Mouse (Mus musculus) neural tube, embryonic 12.5 days (tissue): ENCODE results near the gene Smim14. TPM values are rescaled to one million over a fixed set of nuclear protein-coding genes. Genes with fewer than 3 reads are reported as not detected.

Source experiments
- ATAC-seq: fragments of 200-750 bp; cut with Nextera tagmentation; 2 replicates; pipeline ENCODE4 v1.8.0; 2017; ENCODE audit warnings: low read depth, mild to moderate bottlenecking, moderate TSS enrichment, moderate library complexity; ENCODE audit not compliant: low FRiP score
- H3K27ac ChIP-seq: fragments of 300-500 bp; sonication (generic); 2 replicates; pipeline ENCODE4 v1.5.1; 2016
- H3K27me3 ChIP-seq: fragments of 300-500 bp; sonication (generic); replicated peaks from 2 replicates; pipeline ENCODE4 v1.6.1; 2016; ENCODE audit warnings: mild to moderate bottlenecking
- H3K36me3 ChIP-seq: fragments of 300-500 bp; sonication (generic); 2 replicates; pipeline ENCODE4 v1.6.1; 2016; ENCODE audit warnings: mild to moderate bottlenecking
- H3K4me1 ChIP-seq: fragments of 300-500 bp; sonication (generic); 2 replicates; pipeline ENCODE4 v1.6.1; 2016
- H3K4me2 ChIP-seq: fragments of 300-500 bp; sonication (generic); replicated peaks from 2 replicates; pipeline ENCODE4 v1.6.1; 2016; ENCODE audit warnings: mild to moderate bottlenecking
- H3K4me3 ChIP-seq: fragments of 300-500 bp; sonication (generic); 2 replicates; pipeline ENCODE4 v1.5.1; 2016
- H3K9ac ChIP-seq: fragments of 300-500 bp; sonication (generic); 2 replicates; pipeline ENCODE4 v1.6.1; 2016; ENCODE audit warnings: mild to moderate bottlenecking
- H3K9me3 ChIP-seq: fragments of 300-500 bp; sonication (generic); 2 replicates; pipeline ENCODE4 v1.6.1; 2016; ENCODE audit warnings: mild to moderate bottlenecking
- WGBS: fragments of 180-500 bp; shearing (Covaris S2); methylation state at CpG from one replicate; pipeline ENCODE4 v1.1.7; 2016; 5-methylcytosine and 5-hydroxymethylcytosine counted together
- polyA plus RNA-seq: library from polyadenylated mRNA; unstranded; fragments of >200 nt; fragmentation: Nextera tagmentation; extraction: Ambion mirVana; gene quantifications from 2 replicates; pipeline ENCODE4 v1.2.1, GENCODE M21; 2016

Gene Smim14
- polyA plus RNA-seq, result 148 and 154 TPM in 2 replicates

GRCm38 (mm10) chr5:65536751-65537419, at the start of gene Smim14, which contains the start of gene Ube2k:
Smim14 (minus strand) TSS chr5:65537184.
Ube2k (plus strand) TSS chr5:65537233.
- H3K4me1 ChIP-seq, result peaks cover 8% of the 10 kb centered on the region
- peak; percentile 95 for ATAC-seq
- H3K4me3 ChIP-seq, result peak within 1 kb of the TSS; percentile 92
- H3K4me2 ChIP-seq, result peak within 1 kb of the TSS; percentile 69
- peak within 1 kb of the TSS; percentile 99 for H3K27ac ChIP-seq
- no peaks in the 10 kb centered on the region for H3K27me3 ChIP-seq
- WGBS, result under 1% methylated on average over 66 of the region's 66 CpGs
- H3K9me3 ChIP-seq, result no peaks in the 10 kb centered on the region
- no peaks in the 10 kb centered on the region for H3K36me3 ChIP-seq
- H3K9ac ChIP-seq, result peak within 1 kb of the TSS; percentile 99

GRCm38 (mm10) chr5:65586291-65586690, 49.3 kb upstream of the Smim14 start:
- peaks cover 18% of the 10 kb centered on the region for H3K36me3 ChIP-seq
- no peak overlapping the region for H3K4me3 ChIP-seq
- no peak overlapping the region for H3K9ac ChIP-seq
- WGBS, result 86% methylated on average over 5 of the region's 5 CpGs
- H3K4me2 ChIP-seq, result no peak overlapping the region
- H3K4me1 ChIP-seq, result no peaks in the 10 kb centered on the region
- H3K27ac ChIP-seq, result no peak overlapping the region
- no peaks in the 10 kb centered on the region for H3K27me3 ChIP-seq
- H3K9me3 ChIP-seq, result no peaks in the 10 kb centered on the region
- no peak for ATAC-seq

GRCm38 (mm10) chr5:65578545-65578944, 41.6 kb upstream of the Smim14 start:
- Histone ChIP-seq H3K27me3 (no peaks in the 10 kb centered on the region), H3K9me3 (no peaks in the 10 kb centered on the region), H3K9ac (no peak overlapping the region), H3K36me3 (peaks cover 13% of the 10 kb centered on the region), H3K4me1 (no peaks in the 10 kb centered on the region), H3K4me2 (no peak overlapping the region), H3K27ac (no peak overlapping the region), H3K4me3 (no peak overlapping the region)
- WGBS, result 91% methylated on average over 3 of the region's 3 CpGs
- no peak for ATAC-seq

- Histone ChIP-seq H3K9me3 (no peaks in the 10 kb centered on the region), H3K4me3 (no peak overlapping the region), H3K4me1 (no peaks in the 10 kb centered on the region), H3K9ac (no peak overlapping the region), H3K4me2 (no peak overlapping the region), H3K27ac (no peak overlapping the region), H3K36me3 (peaks cover 10% of the 10 kb centered on the region), H3K27me3 (no peaks in the 10 kb centered on the region)
- no peak for ATAC-seq
- 80% methylated on average over 2 of the region's 2 CpGs for WGBS
These were observed 38.9 kb upstream of the Smim14 start for GRCm38 (mm10) chr5:65575896-65576295.

- 83% methylated on average over 2 of the region's 2 CpGs for WGBS
- no peaks in the 10 kb centered on the region for H3K27me3 ChIP-seq
These were observed 37.9 kb upstream of the Smim14 start for GRCm38 (mm10) chr5:65574876-65575275.

GRCm38 (mm10) chr5:65565486-65565885, 28.5 kb upstream of the Smim14 start:
- no peaks in the 10 kb centered on the region for H3K9me3 ChIP-seq
- ATAC-seq, result no peak
- H3K4me1 ChIP-seq, result peaks cover 8% of the 10 kb centered on the region
- no peaks in the 10 kb centered on the region for H3K27me3 ChIP-seq
- H3K9ac ChIP-seq, result no peak overlapping the region
- no peak overlapping the region for H3K4me3 ChIP-seq
- no peak overlapping the region for H3K27ac ChIP-seq
- 88% methylated on average over 2 of the region's 2 CpGs for WGBS
- H3K4me2 ChIP-seq, result no peak overlapping the region
- no peaks in the 10 kb centered on the region; the same call in 1 of the 2 replicates for H3K36me3 ChIP-seq

More at GRCm38 (mm10) chr5:65574876-65575275, 37.9 kb upstream of the Smim14 start:
- H3K4me2 ChIP-seq, result no peak overlapping the region
- H3K9me3 ChIP-seq, result no peaks in the 10 kb centered on the region
- H3K27ac ChIP-seq, result no peak overlapping the region
- H3K4me3 ChIP-seq, result no peak overlapping the region
- H3K9ac ChIP-seq, result no peak overlapping the region
- no peaks in the 10 kb centered on the region for H3K4me1 ChIP-seq
- no peak for ATAC-seq
- H3K36me3 ChIP-seq, result peaks cover 10% of the 10 kb centered on the region

- H3K4me3 ChIP-seq, result no peak overlapping the region
- no peaks in the 10 kb centered on the region for H3K27me3 ChIP-seq
- H3K9ac ChIP-seq, result no peak overlapping the region
- WGBS, result 15% methylated on average over 20 of the region's 20 CpGs
- H3K4me1 ChIP-seq, result peaks cover 8% of the 10 kb centered on the region
- H3K36me3 ChIP-seq, result no peaks in the 10 kb centered on the region
- no peaks in the 10 kb centered on the region for H3K9me3 ChIP-seq
- no peak overlapping the region for H3K27ac ChIP-seq
- ATAC-seq, result peak; percentile 61
- H3K4me2 ChIP-seq, result peak overlapping the region; percentile 14
These were observed 24.3 kb upstream of the Smim14 start for GRCm38 (mm10) chr5:65561125-65561893.

GRCm38 (mm10) chr5:65557109-65557508, 20.1 kb upstream of the Smim14 start:
- H3K27ac ChIP-seq, result no peak overlapping the region
- no peak for ATAC-seq
- 0 out of 2 replicates have a peak, but pooled peaks cover 5% of the 10 kb centered on the region for H3K36me3 ChIP-seq
- no peak overlapping the region for H3K4me2 ChIP-seq
- H3K9ac ChIP-seq, result no peak overlapping the region
- no peaks in the 10 kb centered on the region for H3K9me3 ChIP-seq
- H3K4me3 ChIP-seq, result no peak overlapping the region
- H3K27me3 ChIP-seq, result no peaks in the 10 kb centered on the region
- H3K4me1 ChIP-seq, result peaks cover 8% of the 10 kb centered on the region

GRCm38 (mm10) chr5:65549677-65550076, 12.7 kb upstream of the Smim14 start:
- no peaks in the 10 kb centered on the region for H3K4me1 ChIP-seq
- no peak overlapping the region for H3K9ac ChIP-seq
- no peak overlapping the region for H3K4me3 ChIP-seq
- no peaks in the 10 kb centered on the region for H3K9me3 ChIP-seq
- no peaks in the 10 kb centered on the region for H3K27me3 ChIP-seq
- no peak for ATAC-seq
- no peak overlapping the region for H3K27ac ChIP-seq
- H3K4me2 ChIP-seq, result no peak overlapping the region
- 95% methylated on average over 1 of the region's 1 CpGs for WGBS
- H3K36me3 ChIP-seq, result 0 out of 2 replicates have a peak, but pooled peaks cover 5% of the 10 kb centered on the region

- Histone ChIP-seq H3K9ac (no peak overlapping the region), H3K27ac (no peak overlapping the region), H3K27me3 (no peaks in the 10 kb centered on the region), H3K4me2 (no peak overlapping the region), H3K36me3 (no peaks in the 10 kb centered on the region), H3K4me1 (no peaks in the 10 kb centered on the region), H3K4me3 (no peak overlapping the region), H3K9me3 (no peaks in the 10 kb centered on the region)
- 88% methylated on average over 2 of the region's 2 CpGs for WGBS
- no peak for ATAC-seq
These were observed 7.6 kb upstream of the Smim14 start for GRCm38 (mm10) chr5:65544616-65545015.

GRCm38 (mm10) chr5:65543491-65543890, 6.5 kb upstream of the Smim14 start:
- WGBS, result 98% methylated on average over 1 of the region's 1 CpGs
- H3K9me3 ChIP-seq, result no peaks in the 10 kb centered on the region
- no peaks in the 10 kb centered on the region for H3K36me3 ChIP-seq
- no peak overlapping the region for H3K4me2 ChIP-seq
- no peaks in the 10 kb centered on the region for H3K27me3 ChIP-seq
- no peak overlapping the region for H3K4me3 ChIP-seq
- H3K27ac ChIP-seq, result no peak overlapping the region
- no peak for ATAC-seq
- H3K9ac ChIP-seq, result no peak overlapping the region
- peaks cover 5% of the 10 kb centered on the region for H3K4me1 ChIP-seq

GRCm38 (mm10) chr5:65541889-65542288, 4.9 kb upstream of the Smim14 start:
- Histone ChIP-seq H3K4me3 (no peak overlapping the region), H3K27me3 (no peaks in the 10 kb centered on the region), H3K4me2 (no peak overlapping the region), H3K9ac (no peak overlapping the region), H3K27ac (no peak overlapping the region), H3K36me3 (no peaks in the 10 kb centered on the region), H3K9me3 (no peaks in the 10 kb centered on the region), H3K4me1 (peaks cover 5% of the 10 kb centered on the region)
- WGBS, result 91% methylated on average over 3 of the region's 3 CpGs
- ATAC-seq, result no peak
